Mouse (Mus musculus) layer of hippocampus, adult 2 months (tissue): ENCODE measurements around the gene Hpgd. TPM values are rescaled to one million over a fixed set of nuclear protein-coding genes. Genes with fewer than 3 reads are reported as not detected.

ENCODE experiments used
- DNase-seq, 2 experiments: peaks; one replicate each; pipeline ENCODE4 v3.0.0; 2022; ENCODE audit warnings: low spot score in 2 of 2
- H3K27ac ChIP-seq: fragments of 200-600 bp; 2 replicates; pipeline ENCODE4 v1.8.1; 2022
- H3K4me3 ChIP-seq: fragments of 200-600 bp; 2 replicates; pipeline ENCODE4 v1.8.1; 2022; ENCODE audit warnings: mild to moderate bottlenecking
- CTCF ChIP-seq: fragments of 200-600 bp; conservative IDR thresholded peaks from 2 replicates; pipeline ENCODE4 v1.8.1; 2022; ENCODE audit warnings: antibody characterized with exemption, mild to moderate bottlenecking, moderate library complexity
- total RNA-seq, 2 experiments: library from RNA; stranded (reverse); gene quantifications; 2 replicates each; pipeline ENCODE4 v1.2.3; 2021

Hpgd gene
- total RNA-seq, 2 experiments from 2014 or later, result 3.0 to 4.4 TPM

GRCm38 (mm10) chr8:56343505-56343904 lies 49.1 kb downstream of the Hpgd start:
- no peak for DNase-seq
- no peak overlapping the region for H3K27ac ChIP-seq

GRCm38 (mm10) chr8:56343940-56344339 lies 49.6 kb downstream of the Hpgd start:
- TF ChIP-seq CTCF, result no peak
- no peak overlapping the region for H3K27ac ChIP-seq
- no peak overlapping the region for H3K4me3 ChIP-seq
- no peak for DNase-seq

More at GRCm38 (mm10) chr8:56343505-56343904, 49.1 kb downstream of the Hpgd start:
- no peak for TF ChIP-seq CTCF
- no peak overlapping the region for H3K4me3 ChIP-seq

GRCm38 (mm10) chr8:56344359-56344758 lies 50.0 kb downstream of the Hpgd start:
- H3K4me3 ChIP-seq, result no peak overlapping the region
- no peak for DNase-seq
- no peak for TF ChIP-seq CTCF
- H3K27ac ChIP-seq, result no peak overlapping the region

- DNase-seq, result no peak
These were observed 51.4 kb downstream of the Hpgd start for GRCm38 (mm10) chr8:56345641-56346420.

GRCm38 (mm10) chr8:56363180-56363579 lies 68.8 kb downstream of the Hpgd start:
- H3K27ac ChIP-seq, result no peak overlapping the region

More at GRCm38 (mm10) chr8:56345641-56346420, 51.4 kb downstream of the Hpgd start:
- H3K4me3 ChIP-seq, result no peak overlapping the region
- H3K27ac ChIP-seq, result no peak overlapping the region
- no peak for TF ChIP-seq CTCF

More at GRCm38 (mm10) chr8:56363180-56363579, 68.8 kb downstream of the Hpgd start:
- no peak for TF ChIP-seq CTCF
- DNase-seq, result no peak
- H3K4me3 ChIP-seq, result no peak overlapping the region
